Mouse (Mus musculus): ENCODE measurements around the gene Coq10a.

DNA sequence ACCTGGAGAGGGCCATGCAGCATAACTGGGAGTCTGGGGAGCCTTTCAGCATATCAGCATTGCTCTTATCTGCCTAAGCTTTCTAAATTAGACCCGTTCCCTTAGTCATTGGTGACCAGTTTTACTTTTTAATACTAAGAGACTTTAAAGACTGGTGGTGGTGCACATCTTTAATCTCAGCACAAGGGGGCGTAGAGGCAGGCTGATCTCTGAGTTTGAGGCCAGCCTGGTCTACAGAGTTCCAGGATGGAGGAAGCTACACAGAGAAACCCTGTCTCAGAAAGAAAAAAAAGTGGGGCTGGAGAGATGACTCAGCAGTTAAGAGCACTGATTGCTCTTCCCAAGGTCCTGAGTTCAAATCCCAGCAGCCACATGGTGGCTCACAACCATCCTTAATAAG is 28.5 kb downstream of the Coq10a start:
- TF ChIP-seq CTCF (IDR thresholded peaks at IDR 0.05; ENCODE audit: low read depth) (peak; percentile 56), EP300 (IDR thresholded peaks at IDR 0.05; ENCODE audit: low read depth) (no peak)
